10 mouse cellular contexts compared by ENCODE assay signal in the genomic region with DNA sequence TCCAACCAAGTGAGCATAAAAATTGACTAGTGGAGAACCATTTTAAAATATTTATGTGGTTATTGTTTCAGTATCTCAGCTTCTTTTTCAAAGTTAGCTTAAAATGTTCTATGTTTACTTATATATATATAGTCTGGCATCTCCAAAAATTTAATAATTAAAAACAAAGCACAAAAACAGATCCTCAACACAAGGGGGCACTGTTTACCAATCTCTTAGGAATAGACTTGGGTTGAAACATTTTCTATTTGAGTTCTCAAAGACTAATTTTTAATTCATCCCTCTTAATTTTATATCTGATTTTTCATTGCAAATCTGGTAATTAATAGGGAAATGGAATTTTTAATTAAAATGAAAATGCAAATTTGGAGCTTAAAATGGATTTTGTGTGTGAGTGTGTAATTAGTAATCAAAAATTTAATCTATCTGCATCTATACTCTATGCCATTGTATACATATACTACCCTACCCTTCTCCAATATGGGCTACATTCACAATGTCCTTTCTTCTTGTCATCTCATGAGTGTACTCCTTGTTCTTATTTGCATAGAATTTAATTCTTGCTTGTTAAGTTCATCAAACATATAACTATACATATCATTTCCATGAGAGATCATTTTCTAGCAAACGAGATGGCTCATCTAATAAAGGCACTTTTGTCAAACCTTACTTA.
DNase-seq lines count a peak whose midpoint lies in the region; ATAC-seq and TF ChIP-seq lines count a peak whose summit lies in the region.
"Had no signal": no experiment of that assay in that cellular context is flagged by ENCODE, and none has a peak within 500 bp of the region (broad histone marks: within the 10 kb centered on the region; RNA-seq: fewer than 3 reads in every experiment).

No protein-coding gene starts in this region.

- no peaks in the 10 kb centered on the region for H3K36me3 ChIP-seq in embryonic facial prominence, embryonic 11.5 days (replicated peaks; ENCODE audit: control insufficient read depth, insufficient read depth, low read depth, low read length)
- no peaks in the 10 kb centered on the region for H3K36me3 ChIP-seq in embryonic facial prominence, embryonic 10.5 days (replicated peaks)
- no peaks in the 10 kb centered on the region for H3K36me3 ChIP-seq in E14TG2a.4 (ENCODE audit: insufficient read depth, low read length)
- H3K36me3 ChIP-seq: limb, embryonic 13.5 days had no signal

- no peak overlapping the region for H3K27ac ChIP-seq in embryonic facial prominence, embryonic 11.5 days (replicated peaks; ENCODE audit: low read depth, low read length)
- H3K27ac ChIP-seq in embryonic facial prominence, embryonic 10.5 days (replicated peaks): no peak overlapping the region
- no peak overlapping the region for H3K27ac ChIP-seq in left cerebral cortex, adult 2 months
- H3K27ac ChIP-seq: limb, embryonic 13.5 days had no signal

- ATAC-seq in embryonic facial prominence, embryonic 11.5 days (replicated peaks; ENCODE audit: insufficient number of reproducible peaks, low FRiP score, low TSS enrichment, low read depth): no peak
- ATAC-seq: inflammation-experienced regulatory T-cells, adult 6 months had no signal

- H3K4me2 ChIP-seq in embryonic facial prominence, embryonic 11.5 days (ENCODE audit: low read depth, low read length): no peak overlapping the region
- H3K4me2 ChIP-seq: limb, embryonic 13.5 days had no signal

- no peaks in the 10 kb centered on the region for H3K27me3 ChIP-seq in embryonic facial prominence, embryonic 11.5 days (ENCODE audit: control insufficient read depth, insufficient read depth, low read length)
- no peaks in the 10 kb centered on the region for H3K27me3 ChIP-seq in embryonic facial prominence, embryonic 10.5 days (replicated peaks; ENCODE audit: low read depth, poor library complexity, severe bottlenecking)
- H3K27me3 ChIP-seq in E14TG2a.4 (ENCODE audit: insufficient read depth, low read length): no peaks in the 10 kb centered on the region
- H3K27me3 ChIP-seq: limb, embryonic 13.5 days had no signal

- no peak overlapping the region for H3K4me3 ChIP-seq in embryonic facial prominence, embryonic 11.5 days (ENCODE audit: low read depth, low read length)
- no peak overlapping the region for H3K4me3 ChIP-seq in embryonic facial prominence, embryonic 10.5 days
- no peak overlapping the region for H3K4me3 ChIP-seq in left cerebral cortex, adult 2 months
- no peak overlapping the region for H3K4me3 ChIP-seq in E14TG2a.4 (replicated peaks; ENCODE audit: low read length)
- H3K4me3 ChIP-seq: limb, embryonic 13.5 days had no signal

- H3K9me3 ChIP-seq in embryonic facial prominence, embryonic 11.5 days (replicated peaks; ENCODE audit: control insufficient read depth, low read length): no peaks in the 10 kb centered on the region
- H3K9me3 ChIP-seq in embryonic facial prominence, embryonic 10.5 days: no peaks in the 10 kb centered on the region
- no peaks in the 10 kb centered on the region for H3K9me3 ChIP-seq in E14TG2a.4 (ENCODE audit: low read length)
- H3K9me3 ChIP-seq: limb, embryonic 13.5 days had no signal

- DNase-seq in embryonic facial prominence, embryonic 11.5 days (ENCODE audit: low spot score): peak; percentile 75
- no peak for DNase-seq in embryonic facial prominence, embryonic 10.5 days (ENCODE audit: low spot score)
- no peak for DNase-seq in left cerebral cortex, adult 2 months (ENCODE audit: extremely low spot score in 1 of 2, low spot score in 2 of 2)
- DNase-seq in left cerebral cortex, adult 8-10 months (ENCODE audit: low spot score in 2 of 2): no peak
- DNase-seq in embryo, embryonic 9.5 days (ENCODE audit: extremely low spot score): peak; percentile 20
- DNase-seq in spleen, postnatal 4 days (ENCODE audit: low spot score in 2 of 2): no peak
- DNase-seq in urinary bladder, postnatal 4 days (ENCODE audit: low spot score in 2 of 2): no peak

- H3K9ac ChIP-seq in embryonic facial prominence, embryonic 11.5 days (replicated peaks; ENCODE audit: low read length): no peak overlapping the region
- H3K9ac ChIP-seq: limb, embryonic 13.5 days had no signal

- intact Hi-C loops in left cerebral cortex, adult 2 months (cut with DNase I): loop anchor here (2.0 to 10.0 kb wide), 4 partner anchors 181 to 1431 kb away; no protein-coding TSS in a partner anchor

- no peaks in the 10 kb centered on the region for H3K4me1 ChIP-seq in embryonic facial prominence, embryonic 11.5 days (ENCODE audit: control insufficient read depth, insufficient read depth, low read length)
- no peaks in the 10 kb centered on the region for H3K4me1 ChIP-seq in embryonic facial prominence, embryonic 10.5 days
- H3K4me1 ChIP-seq in E14TG2a.4 (replicated peaks; ENCODE audit: low read depth, low read length): no peaks in the 10 kb centered on the region
- H3K4me1 ChIP-seq: limb, embryonic 13.5 days had no signal

- 86% methylated on average over 1 of the region's 1 CpGs for WGBS in embryonic facial prominence, embryonic 11.5 days
- WGBS in embryonic facial prominence, embryonic 10.5 days: 76% methylated on average over 1 of the region's 1 CpGs

- peak; percentile 70 for TF ChIP-seq CTCF in left cerebral cortex, adult 2 months (IDR thresholded peaks at IDR 0.05)
- TF ChIP-seq CTCF in E14TG2a.4 (conservative IDR thresholded peaks at IDR 0.05; ENCODE audit: low read length): peak; percentile 29

Comparison
In these comparisons a context has a peak if more than half of its experiments do, and no peak if none do; other contexts are left out.
1. DNase-seq: peak in embryonic facial prominence, embryonic 11.5 days (single experiment) and embryo, embryonic 9.5 days (single experiment); none in embryonic facial prominence, embryonic 10.5 days (single experiment), left cerebral cortex, adult 2 months (0 of 2), left cerebral cortex, adult 8-10 months (0 of 2), spleen, postnatal 4 days (0 of 2) and urinary bladder, postnatal 4 days (0 of 2).